Mouse (Mus musculus) heart, postnatal 0 days (tissue): ENCODE measurements around the gene Mapk8.

ENCODE experiments used
- CTCF ChIP-seq: IDR thresholded peaks from 2 replicates; pipeline ENCODE4 v1.5.1; 2016; ENCODE audit warnings: antibody characterized with exemption, control low read depth, low read depth
- EP300 ChIP-seq: IDR thresholded peaks from 2 replicates; pipeline ENCODE4 v1.6.1; 2016; ENCODE audit warnings: antibody characterized with exemption, low read depth

DNA sequence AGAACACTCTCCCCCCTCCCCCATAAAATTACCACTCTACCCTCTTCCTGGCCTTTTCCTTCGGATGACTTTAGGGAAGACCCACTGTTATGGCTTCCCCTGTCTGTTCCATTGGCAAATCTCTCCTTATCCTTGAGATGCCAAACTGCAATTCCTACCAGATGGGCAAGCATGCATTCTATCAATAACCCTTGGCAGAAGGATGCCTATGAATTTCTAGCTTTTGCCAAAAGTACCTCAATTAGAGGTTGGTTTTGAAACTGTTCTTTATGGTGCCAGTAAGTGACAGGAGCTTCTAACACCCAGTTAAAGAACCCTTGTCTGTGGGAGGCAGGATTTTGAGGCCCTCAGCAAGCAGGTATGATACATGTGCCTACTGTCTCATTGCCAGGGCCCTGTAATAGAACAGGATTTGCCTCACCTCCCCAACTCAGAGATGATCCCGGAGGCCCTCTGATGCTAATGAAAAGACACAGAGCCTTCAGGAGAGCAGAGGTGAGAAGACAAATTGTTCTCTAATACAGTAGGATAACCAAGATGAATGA lies 2.4 kb upstream of the Mapk8 start:
- TF ChIP-seq CTCF (no peak), EP300 (no peak)
